Mouse (Mus musculus): ENCODE results near the gene B230118H07Rik.

GRCm38 (mm10) chr2:101688011-101688410 is 38.7 kb upstream of the B230118H07Rik start:
- TF ChIP-seq POLR2A (IDR thresholded peaks at IDR 0.05; ENCODE audit: borderline replicate concordance, extremely low read depth, low read depth, low read length), result no peak
- no peak for TF ChIP-seq CTCF (IDR thresholded peaks at IDR 0.05; ENCODE audit: insufficient read depth, low read length)

Data from lung, adult 2 months (tissue).